Mouse (Mus musculus) megakaryocyte, embryonic 14.5 days (primary cell): ENCODE measurements at regions not wholly inside any gene's neighbourhood (a gene's known extent, or its start where the extent isn't known, plus 50 kb on each side); places are given as distances from the start of the nearest gene placed in this dataset.

Experiments used
- FLI1 ChIP-seq: IDR thresholded peaks from 2 replicates; pipeline ENCODE4 v1.6.1; 2012; ENCODE audit warnings: low read length, inconsistent platforms, mixed read lengths
- GATA1 ChIP-seq: IDR thresholded peaks from 3 replicates; pipeline ENCODE4 v1.6.1; 2012; ENCODE audit warnings: mixed read lengths, low read length, inconsistent platforms, borderline replicate concordance

GRCm38 (mm10) chr9:31677150-31677549 is 212.9 kb upstream of the Tmem45b start:
- TF ChIP-seq GATA1: no peak
- TF ChIP-seq FLI1: no peak
